Mouse (Mus musculus): ENCODE results near the gene Acaa1b.

DNA sequence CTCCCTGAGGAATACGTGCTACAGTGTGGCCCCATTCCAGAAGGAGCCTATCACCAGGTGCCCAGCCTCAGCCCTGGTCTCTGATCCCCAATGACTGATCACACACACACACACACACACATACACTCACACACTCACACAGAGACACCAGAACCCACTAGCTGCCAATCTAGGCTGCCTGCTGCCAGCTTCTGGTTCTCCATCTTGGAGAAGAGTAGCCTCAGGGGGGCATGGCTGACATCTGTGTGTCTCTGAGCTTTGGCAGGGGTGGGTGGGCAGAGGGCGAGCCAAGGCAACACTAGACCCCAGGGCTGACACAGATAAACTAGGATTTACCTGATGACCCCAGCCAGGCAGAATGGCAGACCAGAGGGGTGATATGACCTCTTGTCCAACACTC, 18.1 kb downstream of the Acaa1b start:
- no peak for TF ChIP-seq CTCF (IDR thresholded peaks at IDR 0.05; ENCODE audit: insufficient read depth, low read depth, low read length)
- no peak for TF ChIP-seq POLR2A (IDR thresholded peaks at IDR 0.05; ENCODE audit: insufficient read depth, low read depth, low read length)

Measured in olfactory bulb, adult 2 months (tissue).